Mouse (Mus musculus) kidney, embryonic 16.5 days (tissue): ENCODE results near the gene Sf3b3. TPM values are rescaled to one million over a fixed set of nuclear protein-coding genes. Genes with fewer than 3 reads are reported as not detected.
"Not testable (repeated sequence)": the region's sequence is repeated elsewhere in the genome, so short reads cannot be mapped to it uniquely, and the experiment has no call there.

ENCODE experiments used
- ATAC-seq: fragments of 200-750 bp; cut with Nextera tagmentation; 2 replicates; pipeline ENCODE4 v1.8.0; 2017; ENCODE audit warnings: moderate TSS enrichment; ENCODE audit not compliant: low FRiP score, low TSS enrichment
- H3K27ac ChIP-seq: fragments of 300-500 bp; sonication (generic); 2 replicates; pipeline ENCODE4 v1.5.1; 2014; ENCODE audit warnings: low read length
- H3K27me3 ChIP-seq: fragments of 300-500 bp; sonication (generic); 2 replicates; pipeline ENCODE4 v1.6.1; 2014; ENCODE audit warnings: low read length, control low read depth, mixed read lengths; ENCODE audit not compliant: insufficient read depth
- H3K36me3 ChIP-seq: fragments of 300-500 bp; sonication (generic); 2 replicates; pipeline ENCODE4 v1.6.1; 2014; ENCODE audit warnings: low read length, control low read depth, mixed read lengths; ENCODE audit not compliant: insufficient read depth
- H3K4me1 ChIP-seq: fragments of 300-500 bp; sonication (generic); 2 replicates; pipeline ENCODE4 v1.6.1; 2014; ENCODE audit warnings: low read length, control low read depth, mixed read lengths; ENCODE audit not compliant: insufficient read depth
- H3K4me2 ChIP-seq: fragments of 300-500 bp; sonication (generic); replicated peaks from 2 replicates; pipeline ENCODE4 v1.6.1; 2014; ENCODE audit warnings: low read depth, low read length
- H3K4me3 ChIP-seq: fragments of 300-500 bp; sonication (generic); 2 replicates; pipeline ENCODE4 v1.5.1; 2014; ENCODE audit warnings: mild to moderate bottlenecking, low read length
- H3K9ac ChIP-seq: fragments of 300-500 bp; sonication (generic); replicated peaks from 2 replicates; pipeline ENCODE4 v1.6.1; 2014; ENCODE audit warnings: low read length
- H3K9me3 ChIP-seq: fragments of 300-500 bp; sonication (generic); 2 replicates; pipeline ENCODE4 v1.6.1; 2016; ENCODE audit warnings: low read length, control low read depth
- WGBS: fragments of 180-500 bp; shearing (Covaris S2); extraction: QIAGEN DNeasy Blood & Tissue Kit; methylation state at CpG from one replicate; pipeline ENCODE4 v1.1.7; 2014; 5-methylcytosine and 5-hydroxymethylcytosine counted together
- polyA plus RNA-seq: library from polyadenylated mRNA; unstranded; fragments of >200 nt; fragmentation: Nextera tagmentation; extraction: Ambion mirVana; gene quantifications from 2 replicates; pipeline ENCODE4 v1.2.1, GENCODE M21; 2015

The Sf3b3 gene
- polyA plus RNA-seq, 1 experiment from 2014 or later = 175 TPM

DNA sequence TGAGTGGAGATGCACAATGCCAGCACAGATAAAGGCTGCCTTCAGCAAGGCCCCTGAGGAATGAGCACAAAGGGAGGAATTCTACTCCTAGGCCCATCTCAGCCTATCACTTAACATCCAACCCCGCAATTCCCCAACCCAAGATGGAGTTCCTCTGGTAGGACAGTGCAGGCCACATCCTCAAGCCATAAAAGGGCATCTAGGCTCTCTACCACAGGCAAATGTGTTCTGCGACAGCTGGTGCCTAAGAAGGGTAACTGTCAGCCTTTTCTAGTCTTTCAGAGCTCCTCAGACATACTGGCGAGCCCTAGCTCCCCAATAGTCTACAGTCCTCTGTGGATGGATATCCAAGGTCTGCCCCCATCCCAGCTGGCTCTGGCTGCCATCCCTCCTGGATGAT is 40.0 kb upstream of the Sf3b3 start:
- no peaks in the 10 kb centered on the region for H3K27me3 ChIP-seq
- H3K4me3 ChIP-seq = no peak overlapping the region
- peaks cover 39% of the 10 kb centered on the region for H3K36me3 ChIP-seq
- no peak overlapping the region for H3K9ac ChIP-seq
- WGBS = 85% methylated on average over 3 of the region's 3 CpGs
- no peaks in the 10 kb centered on the region for H3K9me3 ChIP-seq
- no peak overlapping the region for H3K27ac ChIP-seq
- no peaks in the 10 kb centered on the region for H3K4me1 ChIP-seq
- no peak overlapping the region for H3K4me2 ChIP-seq
- no peak for ATAC-seq

DNA sequence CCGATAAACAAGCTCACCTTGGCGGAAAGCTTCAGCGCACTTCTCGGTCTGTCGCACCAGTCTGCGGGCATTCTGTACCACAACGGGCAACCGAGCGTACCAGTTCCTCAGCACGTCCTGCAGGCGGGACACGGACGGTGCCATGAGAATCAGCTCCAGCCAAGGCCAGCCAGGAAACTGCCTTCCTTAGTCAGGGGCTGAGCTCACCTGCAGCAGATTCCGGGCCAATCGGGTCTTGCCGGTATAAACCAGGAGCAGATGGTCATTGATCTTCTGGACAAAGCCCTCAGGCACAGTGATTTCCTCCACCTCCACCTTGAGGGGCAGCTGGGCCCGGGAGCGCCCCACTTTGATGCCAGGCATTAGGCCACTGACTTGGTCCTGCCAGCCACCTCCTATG is 37.2 kb upstream of the Sf3b3 start:
- no peak for ATAC-seq
- Histone ChIP-seq H3K4me1 (no peaks in the 10 kb centered on the region), H3K27me3 (no peaks in the 10 kb centered on the region), H3K9ac (no peak overlapping the region), H3K9me3 (no peaks in the 10 kb centered on the region), H3K4me2 (no peak overlapping the region), H3K36me3 (peaks cover 62% of the 10 kb centered on the region), H3K4me3 (no peak overlapping the region), H3K27ac (no peak overlapping the region)
- WGBS = 82% methylated on average over 18 of the region's 18 CpGs

DNA sequence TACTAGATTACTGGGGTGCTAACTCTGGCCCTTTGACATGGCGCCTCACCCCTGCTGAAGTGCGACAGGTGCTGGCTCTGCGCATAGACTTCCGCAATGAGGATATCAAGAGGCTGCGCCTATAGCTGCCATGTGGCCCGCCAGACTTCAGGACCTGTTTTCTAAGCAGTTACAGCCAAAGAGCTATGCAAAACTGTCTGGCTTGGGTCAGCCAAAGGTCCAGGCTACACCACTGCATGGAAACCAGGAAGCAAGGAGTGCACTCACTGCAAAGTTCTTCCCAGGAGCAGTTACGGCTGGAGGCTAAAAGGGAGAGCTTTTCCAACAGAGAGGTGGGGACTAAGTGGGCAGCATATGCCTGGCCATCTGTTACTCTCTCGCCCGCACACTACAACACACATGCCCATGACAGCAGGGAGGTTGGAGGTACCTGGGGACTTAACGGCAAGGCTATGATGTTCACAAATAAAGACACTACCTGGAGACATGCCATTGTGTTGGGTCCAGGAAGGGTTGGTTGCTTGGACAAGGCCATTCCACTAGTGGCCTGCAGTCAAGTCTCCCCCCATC is 35.2 kb upstream of the Sf3b3 start:
- 95% methylated on average over 10 of the region's 10 CpGs for WGBS

DNA sequence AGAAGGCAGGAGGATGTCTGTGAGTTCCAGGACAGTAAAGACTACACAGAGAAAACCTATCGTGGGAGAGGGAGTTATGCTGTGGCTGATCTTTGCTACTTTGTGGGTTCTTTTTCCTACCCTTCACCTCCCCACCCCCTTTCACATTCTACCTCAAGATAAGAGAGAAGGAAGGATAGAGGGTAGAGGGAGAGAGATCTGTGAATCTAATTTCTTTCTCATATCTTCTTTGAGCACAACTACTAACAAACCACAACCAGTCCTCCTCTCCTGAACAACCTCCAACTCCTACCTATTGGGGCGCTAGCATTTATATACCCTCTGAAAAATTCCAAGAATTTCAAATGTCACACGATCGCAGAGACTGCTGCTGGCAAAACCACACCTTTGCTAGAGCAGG is 31.3 kb upstream of the Sf3b3 start:
- ATAC-seq = no peak
- no peak overlapping the region for H3K27ac ChIP-seq
- H3K36me3 ChIP-seq = peaks cover 70% of the 10 kb centered on the region
- H3K4me1 ChIP-seq = no peaks in the 10 kb centered on the region
- no peak overlapping the region for H3K9ac ChIP-seq
- H3K4me2 ChIP-seq = no peak overlapping the region
- no peaks in the 10 kb centered on the region for H3K27me3 ChIP-seq
- H3K9me3 ChIP-seq = no peaks in the 10 kb centered on the region
- WGBS = 85% methylated on average over 4 of the region's 4 CpGs
- H3K4me3 ChIP-seq = no peak overlapping the region

More for the DNA sequence above, 35.2 kb upstream of the Sf3b3 start:
- ATAC-seq = 0 out of 2 replicates have a peak, but pooled peaks have one; percentile 39
- H3K27ac ChIP-seq = no peak overlapping the region
- no peak overlapping the region for H3K9ac ChIP-seq
- no peak overlapping the region for H3K4me3 ChIP-seq
- H3K36me3 ChIP-seq = peaks cover 60% of the 10 kb centered on the region
- no peaks in the 10 kb centered on the region for H3K27me3 ChIP-seq
- H3K4me2 ChIP-seq = no peak overlapping the region
- H3K4me1 ChIP-seq = no peaks in the 10 kb centered on the region
- no peaks in the 10 kb centered on the region for H3K9me3 ChIP-seq

DNA sequence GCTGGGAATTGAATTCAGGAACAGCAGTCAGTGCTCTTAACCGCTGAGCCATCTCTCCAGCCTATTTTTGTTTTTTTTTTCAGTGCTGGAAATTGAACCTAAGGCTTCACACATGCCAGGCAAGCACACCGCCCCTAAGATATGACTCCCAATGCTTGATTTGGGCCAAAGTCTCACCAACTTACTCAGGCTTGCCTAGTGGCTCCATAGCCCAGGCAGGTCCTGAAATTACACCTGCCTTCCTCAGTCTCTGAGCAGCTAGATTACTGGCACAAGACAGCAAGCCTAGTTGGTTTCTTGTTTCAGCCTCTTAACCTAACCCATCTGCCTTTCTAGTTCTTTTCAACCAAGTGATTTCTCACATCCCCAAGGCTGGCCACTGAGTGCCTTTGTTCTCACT is 23.9 kb upstream of the Sf3b3 start:
- Histone ChIP-seq H3K9ac (no peak overlapping the region), H3K36me3 (peaks cover 59% of the 10 kb centered on the region), H3K4me1 (no peaks in the 10 kb centered on the region)

GRCm38 (mm10) chr8:110861347-110862025 is 14.9 kb upstream of the Sf3b3 start:
- ATAC-seq, H3K4me2 ChIP-seq, H3K27me3 ChIP-seq, H3K27ac ChIP-seq, H3K9ac ChIP-seq, H3K9me3 ChIP-seq, H3K4me3 ChIP-seq, H3K4me1 ChIP-seq: not testable (repeated sequence)
- WGBS = 91% methylated on average over 7 of the region's 7 CpGs
- H3K36me3 ChIP-seq = peaks cover 78% of the 10 kb centered on the region

More for the DNA sequence above, 23.9 kb upstream of the Sf3b3 start:
- ATAC-seq = no peak
- H3K27ac ChIP-seq = no peak overlapping the region
- no peak overlapping the region for H3K4me3 ChIP-seq
- WGBS = 98% methylated on average over 2 of the region's 2 CpGs
- no peaks in the 10 kb centered on the region for H3K27me3 ChIP-seq
- H3K9me3 ChIP-seq = no peaks in the 10 kb centered on the region
- H3K4me2 ChIP-seq = no peak overlapping the region

DNA sequence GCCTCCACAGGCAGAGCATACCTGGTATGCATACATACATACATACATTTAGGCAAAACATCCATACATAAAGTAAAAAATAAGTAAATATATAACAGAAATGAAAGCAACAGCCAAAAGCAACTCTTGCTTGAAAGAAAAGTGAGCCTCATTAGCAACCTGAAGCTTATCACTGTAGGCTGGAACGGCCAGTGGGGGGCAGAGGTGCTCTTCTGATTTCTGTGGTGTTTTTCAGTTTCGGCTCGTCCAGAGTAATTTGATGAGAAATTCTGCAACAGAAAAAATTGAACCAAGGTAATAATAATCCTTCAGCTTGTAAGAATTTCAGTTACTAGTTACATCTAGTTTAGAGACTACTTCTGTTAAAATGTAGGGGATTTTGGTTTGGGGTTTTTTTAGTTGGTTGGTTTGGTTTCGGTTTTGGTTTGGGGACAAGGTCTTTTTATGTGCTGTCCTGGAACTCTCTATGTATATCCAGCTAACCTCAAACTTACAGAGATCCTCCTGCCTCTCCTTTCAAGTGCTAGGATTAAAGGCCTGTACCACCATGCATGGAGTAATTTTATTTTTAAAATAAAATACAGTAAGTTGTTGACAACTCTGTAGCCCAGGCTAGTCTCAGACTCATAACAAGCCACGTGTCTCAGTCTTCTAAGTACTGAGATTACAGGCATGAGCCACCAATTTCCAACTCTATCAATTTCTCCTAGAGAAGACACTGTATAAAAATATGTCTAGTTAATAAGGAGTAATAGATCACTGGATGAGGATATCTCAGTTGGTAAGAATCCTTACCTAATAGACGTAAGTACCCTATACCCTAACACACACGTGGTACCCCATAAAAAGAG is 13.3 kb upstream of the Sf3b3 start:
- Histone ChIP-seq H3K27ac (no peak overlapping the region), H3K27me3 (no peaks in the 10 kb centered on the region), H3K36me3 (peaks cover 73% of the 10 kb centered on the region), H3K4me3 (no peak overlapping the region), H3K4me1 (no peaks in the 10 kb centered on the region), H3K9me3 (no peaks in the 10 kb centered on the region), H3K9ac (no peak overlapping the region), H3K4me2 (no peak overlapping the region)
- no peak for ATAC-seq
- 82% methylated on average over 7 of the region's 7 CpGs for WGBS

DNA sequence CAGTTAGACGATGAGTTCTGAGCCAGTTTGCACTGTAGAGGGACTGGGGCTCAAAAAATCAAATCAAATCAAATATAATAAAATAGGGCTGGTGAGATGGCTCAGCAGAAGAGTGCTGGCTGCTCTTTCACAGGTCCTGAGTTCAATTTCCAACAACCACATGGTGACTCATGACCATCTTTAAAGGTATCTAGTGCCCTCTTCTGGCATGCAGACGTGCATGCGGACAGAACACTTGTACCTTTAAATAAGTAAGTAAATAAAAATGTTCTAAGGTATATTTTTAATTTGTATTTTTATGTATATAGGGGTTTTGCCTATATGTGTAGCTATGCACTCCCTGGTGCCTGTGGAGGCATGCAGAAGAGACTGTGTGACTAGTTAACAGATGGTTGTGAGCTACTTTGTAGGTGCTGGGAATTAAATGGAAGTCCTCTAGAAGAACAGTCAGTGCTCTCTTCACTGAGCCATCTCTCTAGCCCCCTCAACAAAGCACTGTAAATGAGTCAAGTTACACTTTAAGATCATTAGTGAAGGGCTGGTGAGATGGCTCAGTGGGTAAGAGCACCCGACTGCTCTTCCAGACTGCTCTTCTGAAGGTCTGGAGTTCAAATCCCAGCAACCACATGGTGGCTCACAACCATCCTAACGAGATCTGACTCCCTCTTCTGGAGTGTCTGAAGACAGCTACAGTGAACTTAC is 10.3 kb upstream of the Sf3b3 start:
- Histone ChIP-seq H3K27me3 (no peaks in the 10 kb centered on the region), H3K9ac (no peak overlapping the region), H3K9me3 (no peaks in the 10 kb centered on the region), H3K4me3 (no peak overlapping the region), H3K27ac (no peak overlapping the region), H3K4me2 (no peak overlapping the region), H3K4me1 (no peaks in the 10 kb centered on the region), H3K36me3 (peaks cover 74% of the 10 kb centered on the region)
- 86% methylated on average over 4 of the region's 5 CpGs for WGBS
- no peak for ATAC-seq

- H3K27me3 ChIP-seq, H3K4me3 ChIP-seq, H3K4me2 ChIP-seq, H3K9me3 ChIP-seq, H3K27ac ChIP-seq, ATAC-seq, H3K4me1 ChIP-seq, H3K9ac ChIP-seq: not testable (repeated sequence)
- 83% methylated on average over 4 of the region's 4 CpGs for WGBS
- peaks cover 75% of the 10 kb centered on the region for H3K36me3 ChIP-seq
These were observed 9.5 kb upstream of the Sf3b3 start for GRCm38 (mm10) chr8:110856073-110856472.
